Mouse (Mus musculus) small intestine, adult 10 weeks (tissue): ENCODE measurements around the gene BC005561. TPM values are rescaled to one million over a fixed set of nuclear protein-coding genes. Genes with fewer than 3 reads are reported as not detected.

ENCODE experiments used
- polyA plus RNA-seq: library from polyadenylated mRNA; stranded (reverse); fragments of 350-450 nt; fragmentation: Illumina TruSeq; extraction: RNeasy Lipid Tissue Mini Kit (QIAGEN cat#74804); gene quantifications from one replicate; pipeline ENCODE4 v1.2.3, GENCODE M21; 2014; ENCODE audit warnings: low replicate concordance

The BC005561 gene
- polyA plus RNA-seq = 9.7 TPM

GRCm38 (mm10) chr5:104508195-104508891, at the start of gene BC005561:
Gene BC005561 (plus strand): TSS chr5:104508352.

GRCm38 (mm10) chr5:104458832-104459705, 49.1 kb upstream of the BC005561 start, which contains the start of gene Pkd2:
Gene Pkd2 (plus strand): TSS chr5:104459450.

Other genes with a start within 250 kb of the BC005561 start
- gene Ibsp, start 209.2 kb upstream of the BC005561 start, polyA plus RNA-seq = 0.85 TPM
- not detected for gene Mepe, start 183.0 kb upstream of the BC005561 start, polyA plus RNA-seq
- 11.2 TPM for gene Spp1, start 73.2 kb upstream of the BC005561 start, polyA plus RNA-seq
- gene Pkd2, start 48.9 kb upstream of the BC005561 start, polyA plus RNA-seq = 17.0 TPM